Mouse (Mus musculus) induced T-regulatory cell, adult 2 months (primary cell): ENCODE data around the gene Gm4175.
"Not testable (repeated sequence)": the region's sequence is repeated elsewhere in the genome, so short reads cannot be mapped to it uniquely, and the experiment has no call there.

ENCODE experiments used
- DNase-seq: peaks from one replicate; pipeline ENCODE4 v3.0.0-alpha.2; 2012; ENCODE audit warnings: low read depth

The Gm4175 gene

GRCm38 (mm10) chr7:21761375-21761774, at the start of gene Gm4175:
Gene Gm4175, minus strand, starts transcription at chr7:21761475.
- DNase-seq, result not testable (repeated sequence)

- not testable (repeated sequence) for DNase-seq
These were observed 35.4 kb upstream of the Gm4175 start, which contains the start of gene Gm4177 for GRCm38 (mm10) chr7:21796628-21797027. Gene Gm4177, minus strand, starts transcription at chr7:21796728.
